Mouse (Mus musculus) T-cell, adult 66 days (primary cell): Measurements from ENCODE around the gene Sod2. TPM values are rescaled to one million over a fixed set of nuclear protein-coding genes. Genes with fewer than 3 reads are reported as not detected.

Experiments used
- total RNA-seq, 2 experiments: library from RNA; stranded (reverse); gene quantifications; 3 replicates in 1 of 2; 4 replicates in 1 of 2; pipeline ENCODE4 v1.2.4; 2023

Gene Sod2
- total RNA-seq, result 10 to 100 TPM; 68.5 to 70.5 TPM

GRCm38 (mm10) chr17:13006546-13006945 is at the start of gene Sod2:
Gene Sod2 (plus strand): TSS chr17:13006846.

DNA sequence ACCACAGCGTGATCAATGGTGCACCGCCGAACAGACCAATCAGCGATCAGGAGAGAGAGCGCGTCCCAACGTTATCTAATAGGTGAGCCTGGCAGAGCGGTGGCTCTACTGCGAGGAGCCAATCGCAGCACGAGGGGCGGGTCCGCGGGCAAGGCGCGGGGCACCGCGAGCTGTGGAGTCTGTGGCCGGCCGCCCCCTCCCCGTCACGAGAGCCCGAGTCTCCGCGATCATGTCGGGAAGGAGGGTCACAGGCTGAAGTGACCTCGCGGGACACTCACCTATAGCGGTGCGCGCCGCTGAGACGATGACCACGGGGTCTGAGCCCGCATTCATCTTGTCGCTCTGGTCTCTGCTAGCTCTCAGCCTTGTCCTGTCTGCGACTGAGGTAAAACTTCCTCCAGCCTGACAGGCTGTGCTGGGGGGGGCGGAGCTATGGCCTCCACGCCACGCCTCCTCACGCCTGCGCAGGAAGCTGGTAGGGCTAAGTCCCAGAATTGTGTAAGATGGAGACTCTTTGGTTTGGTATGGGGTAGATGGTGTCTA is 46.2 kb upstream of the Sod2 start, which contains the start of gene Acat2:
Gene Acat2 (minus strand): TSS at position 417 of the 543 bp plus-strand sequence.

DNA sequence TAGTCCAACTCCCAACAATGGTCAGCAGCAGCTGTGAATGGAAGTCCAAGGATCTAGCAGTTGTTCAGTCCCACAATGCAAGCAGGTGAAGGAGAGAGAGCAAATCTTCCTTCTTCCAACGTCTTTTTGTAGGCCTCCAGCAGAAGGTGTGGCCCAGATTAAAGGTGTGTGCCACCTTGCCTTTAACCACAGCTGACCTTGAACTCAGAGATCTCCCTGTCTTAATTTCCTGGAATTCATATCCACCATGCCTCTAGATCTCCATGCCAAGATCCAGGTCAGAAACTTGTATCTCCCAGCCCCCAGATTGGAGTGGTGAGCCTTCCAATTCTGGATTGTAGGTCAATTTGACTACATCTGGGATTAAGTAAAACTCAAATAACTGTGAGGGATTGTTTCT is 12.6 kb upstream of the Sod2 start, which contains the start of gene Wtap:
Gene Wtap (minus strand): TSS at position 101 of the 400 bp plus-strand sequence.

GRCm38 (mm10) chr17:13052124-13052813 is 45.6 kb downstream of the Sod2 start, which contains the start of gene Gpr31b:
Gene Gpr31b (minus strand): TSS chr17:13052296.

DNA sequence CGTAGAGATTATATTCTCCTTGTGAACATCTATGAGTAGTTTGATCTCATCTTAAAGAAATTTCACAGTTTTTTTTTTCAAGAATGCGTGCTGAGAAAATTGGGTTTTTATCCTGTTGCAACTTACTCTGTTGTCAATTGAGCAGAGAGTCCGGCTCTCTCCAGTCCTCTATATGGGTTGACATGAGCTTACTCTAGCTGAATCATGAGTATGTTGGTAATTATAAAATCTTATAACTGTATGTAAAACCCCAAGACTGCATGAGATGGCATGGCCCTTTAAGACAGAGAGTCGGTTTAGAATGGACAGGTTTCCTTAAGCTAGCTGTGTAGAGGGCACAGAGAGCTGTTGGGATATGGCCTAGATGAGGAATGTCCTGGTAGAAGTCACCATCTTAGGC is 54.2 kb downstream of the Sod2 start, which contains the start of gene Tcp10b:
Gene Tcp10b (plus strand): TSS at position 301 of the 400 bp plus-strand sequence.

Other genes with a start within 250 kb of the Sod2 start
- gene Igf2r, start 237.2 kb upstream of the Sod2 start, total RNA-seq, result 10 to 100 TPM; 42.3 to 46.0 TPM
- gene Mas1, start 138.7 kb upstream of the Sod2 start, total RNA-seq, result not detected
- not detected for gene Mrgprh, start 130.8 kb upstream of the Sod2 start, total RNA-seq
- gene Pnldc1, start 96.6 kb upstream of the Sod2 start, total RNA-seq, result 1 to 10 TPM in 1 of 2 experiments, not detected in 1; 2.8 TPM
- 100 to 1,000 TPM; 208 to 219 TPM for gene Tcp1, start 91.1 kb upstream of the Sod2 start, total RNA-seq
- gene Mrpl18, start 90.5 kb upstream of the Sod2 start, total RNA-seq, result 10 to 100 TPM; 50.8 to 59.8 TPM
- 1 to 10 TPM in 1 of 2 experiments, not detected in 1; 1.2 TPM for gene Acat3, start 66.2 kb upstream of the Sod2 start, total RNA-seq
- gene Acat2, start 46.1 kb upstream of the Sod2 start, total RNA-seq, result 10 to 100 TPM; 18.5 to 20.7 TPM
- gene Wtap, start 12.7 kb upstream of the Sod2 start, total RNA-seq, result 100 to 1,000 TPM; 115 to 118 TPM
- gene Gpr31b, start 45.5 kb downstream of the Sod2 start, total RNA-seq, result not detected
- under 1 TPM in 1 of 2 experiments, not detected in 1; 0.29 TPM for gene Tcp10b, start 54.3 kb downstream of the Sod2 start, total RNA-seq
- not detected for gene Unc93a, start 125.0 kb downstream of the Sod2 start, total RNA-seq
- gene Smok2a, start 214.3 kb downstream of the Sod2 start, total RNA-seq, result not detected
- gene Smok2b, start 223.4 kb downstream of the Sod2 start, total RNA-seq, result not detected